Mouse (Mus musculus): ENCODE data around the gene Uhmk1.

- TF ChIP-seq MAX (IDR thresholded peaks at IDR 0.05) (no peak), CTCF (IDR thresholded peaks at IDR 0.05; ENCODE audit: control insufficient read depth, insufficient read depth, insufficient read length) (no peak), CEBPB (IDR thresholded peaks at IDR 0.05; ENCODE audit: low read depth) (no peak), MYOG (IDR thresholded peaks at IDR 0.05; ENCODE audit: control insufficient read depth, extremely low read depth, insufficient read length) (no peak), FOSL1 (IDR thresholded peaks at IDR 0.05; ENCODE audit: insufficient read depth, low read length, poor library complexity, severe bottlenecking) (no peak), MYOD1 (IDR thresholded peaks at IDR 0.05; ENCODE audit: control insufficient read depth, insufficient read length, low read depth) (no peak)
Observed at GRCm38 (mm10) chr1:170167781-170168180, 47.4 kb downstream of the Uhmk1 start.

All from C2C12 (cell line).